Mouse (Mus musculus): ENCODE results near the gene Rassf7. TPM values are rescaled to one million over a fixed set of nuclear protein-coding genes. Genes with fewer than 3 reads are reported as not detected.

Rassf7 gene
- polyA plus RNA-seq, 1 experiment from 2014 or later, result 45.7 TPM

DNA sequence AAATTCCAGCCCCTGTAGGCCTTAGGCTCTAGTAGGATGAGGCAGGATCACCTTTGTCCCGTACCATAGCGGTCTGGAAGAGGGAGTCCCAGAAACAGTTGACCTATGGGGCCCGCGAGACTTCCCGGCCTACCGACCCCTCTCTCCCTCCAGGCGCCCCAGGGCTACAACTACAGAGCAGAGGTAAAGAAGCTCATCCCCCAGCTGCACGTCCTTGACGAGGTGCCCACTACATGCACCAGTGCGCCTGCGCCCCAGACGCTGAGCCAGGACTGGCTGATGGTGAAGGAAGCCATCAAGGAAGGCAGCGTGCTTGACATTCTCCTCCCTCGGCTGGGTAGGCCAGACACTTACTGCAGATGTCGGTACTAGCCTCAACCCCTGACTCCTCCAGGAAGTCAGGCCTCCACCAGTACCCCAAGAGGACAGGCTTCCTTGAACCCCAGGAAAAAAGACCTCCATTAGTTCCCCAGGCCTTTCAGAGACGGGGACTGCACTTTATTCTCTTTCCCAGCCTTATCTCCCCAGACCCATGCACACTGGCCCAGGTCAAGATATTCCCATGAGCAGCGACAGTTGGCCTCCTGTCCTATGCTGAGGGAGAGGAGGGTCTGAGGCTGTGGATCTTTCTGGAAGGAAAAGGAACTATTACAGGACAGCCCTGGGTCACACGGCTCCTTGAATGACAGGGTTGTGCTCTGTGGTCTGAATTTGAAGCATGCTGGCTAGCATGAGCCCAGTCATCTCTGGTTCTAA, 9.3 kb upstream of the Rassf7 start:
- H3K9ac ChIP-seq (ENCODE audit: low read length), result no peak overlapping the region
- H3K9me3 ChIP-seq (ENCODE audit: control insufficient read depth, low read length), result no peaks in the 10 kb centered on the region
- no peaks in the 10 kb centered on the region for H3K27me3 ChIP-seq (ENCODE audit: control insufficient read depth, insufficient read depth, low read length)
- no peak overlapping the region for H3K4me3 ChIP-seq (ENCODE audit: low read depth, low read length)
- no peaks in the 10 kb centered on the region for H3K4me1 ChIP-seq (ENCODE audit: control insufficient read depth, insufficient read depth, low read length)
- DNase-seq (ENCODE audit: low spot score) (no peak), ATAC-seq (ENCODE audit: insufficient read depth, low FRiP score, low TSS enrichment) (no peak)
- H3K4me2 ChIP-seq (ENCODE audit: low read depth), result no peak overlapping the region
- WGBS, result 91% methylated on average over 18 of the region's 18 CpGs
- H3K36me3 ChIP-seq (ENCODE audit: control insufficient read depth, insufficient read depth, low read length), result no peaks in the 10 kb centered on the region
- H3K27ac ChIP-seq (ENCODE audit: low read depth, low read length), result no peak overlapping the region

GRCm38 (mm10) chr7:141209526-141209925, 6.1 kb upstream of the Rassf7 start:
- 64% methylated on average over 3 of the region's 3 CpGs for WGBS
- no peak overlapping the region for H3K4me2 ChIP-seq (ENCODE audit: low read depth)
- no peaks in the 10 kb centered on the region for H3K9me3 ChIP-seq (ENCODE audit: control insufficient read depth, low read length)
- ATAC-seq (ENCODE audit: insufficient read depth, low FRiP score, low TSS enrichment) (no peak), DNase-seq (ENCODE audit: low spot score) (no peak)
- H3K36me3 ChIP-seq (ENCODE audit: control insufficient read depth, insufficient read depth, low read length), result no peaks in the 10 kb centered on the region
- no peak overlapping the region for H3K9ac ChIP-seq (ENCODE audit: low read length)
- H3K27ac ChIP-seq (ENCODE audit: low read depth, low read length), result no peak overlapping the region
- no peaks in the 10 kb centered on the region for H3K27me3 ChIP-seq (ENCODE audit: control insufficient read depth, insufficient read depth, low read length)
- H3K4me1 ChIP-seq (ENCODE audit: control insufficient read depth, insufficient read depth, low read length), result no peaks in the 10 kb centered on the region
- no peak overlapping the region for H3K4me3 ChIP-seq (ENCODE audit: low read depth, low read length)

- DNase-seq (ENCODE audit: low spot score) (no peak), ATAC-seq (ENCODE audit: insufficient read depth, low FRiP score, low TSS enrichment) (no peak)
- Histone ChIP-seq H3K9me3 (ENCODE audit: control insufficient read depth, low read length) (no peaks in the 10 kb centered on the region), H3K27me3 (ENCODE audit: control insufficient read depth, insufficient read depth, low read length) (no peaks in the 10 kb centered on the region), H3K36me3 (ENCODE audit: control insufficient read depth, insufficient read depth, low read length) (no peaks in the 10 kb centered on the region), H3K4me2 (ENCODE audit: low read depth) (no peak overlapping the region), H3K4me3 (ENCODE audit: low read depth, low read length) (no peak overlapping the region), H3K9ac (ENCODE audit: low read length) (no peak overlapping the region), H3K4me1 (ENCODE audit: control insufficient read depth, insufficient read depth, low read length) (no peaks in the 10 kb centered on the region; the same call in 1 of the 2 replicates), H3K27ac (ENCODE audit: low read depth, low read length) (no peak overlapping the region)
- WGBS, result 88% methylated on average over 12 of the region's 12 CpGs
Observed at GRCm38 (mm10) chr7:141210137-141210536, 5.5 kb upstream of the Rassf7 start.

DNA sequence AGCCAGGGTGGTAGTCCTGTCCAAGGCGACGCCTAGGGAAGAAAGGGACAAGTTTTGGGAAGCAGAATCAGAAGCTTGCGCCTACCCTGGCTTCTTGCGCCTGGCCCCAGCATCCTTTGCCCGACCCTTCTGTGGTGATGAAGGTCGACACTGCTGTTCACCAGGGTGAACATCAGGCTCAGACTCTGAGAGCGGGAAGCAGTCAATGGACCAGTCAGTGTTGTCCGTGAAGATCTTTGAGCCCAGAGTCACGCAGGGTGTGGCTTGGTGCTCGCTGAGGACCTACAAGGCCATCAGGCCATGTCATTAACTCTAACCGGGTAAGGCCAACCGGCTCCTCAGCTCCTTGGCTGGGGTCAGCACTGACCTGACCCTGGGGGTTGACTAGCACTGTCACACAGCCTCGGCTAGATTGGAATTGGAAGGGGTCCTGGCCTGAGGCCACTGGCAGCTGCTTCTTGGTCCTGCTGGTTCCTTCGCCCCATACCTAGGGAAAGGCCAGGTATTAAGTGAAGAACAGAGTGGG, 5.0 kb upstream of the Rassf7 start:
- Histone ChIP-seq H3K9ac (ENCODE audit: low read length) (no peak overlapping the region), H3K9me3 (ENCODE audit: control insufficient read depth, low read length) (no peaks in the 10 kb centered on the region), H3K4me3 (ENCODE audit: low read depth, low read length) (no peak overlapping the region), H3K4me1 (ENCODE audit: control insufficient read depth, insufficient read depth, low read length) (no peaks in the 10 kb centered on the region; the same call in 1 of the 2 replicates), H3K4me2 (ENCODE audit: low read depth) (no peak overlapping the region), H3K27ac (ENCODE audit: low read depth, low read length) (0 out of 2 replicates have a peak overlapping the region, but pooled peaks have one; percentile 8), H3K36me3 (ENCODE audit: control insufficient read depth, insufficient read depth, low read length) (no peaks in the 10 kb centered on the region), H3K27me3 (ENCODE audit: control insufficient read depth, insufficient read depth, low read length) (no peaks in the 10 kb centered on the region)
- WGBS, result 88% methylated on average over 14 of the region's 14 CpGs
- no peak for ATAC-seq (ENCODE audit: insufficient read depth, low FRiP score, low TSS enrichment)
- no peak for DNase-seq (ENCODE audit: low spot score)

- no peaks in the 10 kb centered on the region for H3K9me3 ChIP-seq (ENCODE audit: control insufficient read depth, low read length)
- no peak overlapping the region for H3K27ac ChIP-seq (ENCODE audit: low read depth, low read length)
- no peak overlapping the region for H3K4me3 ChIP-seq (ENCODE audit: low read depth, low read length)
- H3K4me2 ChIP-seq (ENCODE audit: low read depth), result no peak overlapping the region
- 75% methylated on average over 3 of the region's 3 CpGs for WGBS
- H3K4me1 ChIP-seq (ENCODE audit: control insufficient read depth, insufficient read depth, low read length), result peaks cover 11% of the 10 kb centered on the region
- DNase-seq (ENCODE audit: low spot score) (no peak), ATAC-seq (ENCODE audit: insufficient read depth, low FRiP score, low TSS enrichment) (no peak)
- no peak overlapping the region for H3K9ac ChIP-seq (ENCODE audit: low read length)
- H3K27me3 ChIP-seq (ENCODE audit: control insufficient read depth, insufficient read depth, low read length), result no peaks in the 10 kb centered on the region
- no peaks in the 10 kb centered on the region for H3K36me3 ChIP-seq (ENCODE audit: control insufficient read depth, insufficient read depth, low read length)
Observed at GRCm38 (mm10) chr7:141213133-141213532, 2.5 kb upstream of the Rassf7 start.

GRCm38 (mm10) chr7:141213605-141214235, 1.9 kb upstream of the Rassf7 start, which contains the start of gene Lmntd2:
Gene Lmntd2, minus strand, starts transcription at chr7:141214080.
- Histone ChIP-seq H3K27ac (ENCODE audit: low read depth, low read length) (peak within 1 kb of the TSS; percentile 95), H3K9ac (ENCODE audit: low read length) (peak within 1 kb of the TSS; percentile 75), H3K4me2 (ENCODE audit: low read depth) (peak within 1 kb of the TSS; percentile 80), H3K36me3 (ENCODE audit: control insufficient read depth, insufficient read depth, low read length) (no peaks in the 10 kb centered on the region; the same call in 1 of the 2 replicates), H3K4me1 (ENCODE audit: control insufficient read depth, insufficient read depth, low read length) (peaks cover 11% of the 10 kb centered on the region), H3K4me3 (ENCODE audit: low read depth, low read length) (peak within 1 kb of the TSS; percentile 70), H3K9me3 (ENCODE audit: control insufficient read depth, low read length) (no peaks in the 10 kb centered on the region), H3K27me3 (ENCODE audit: control insufficient read depth, insufficient read depth, low read length) (no peaks in the 10 kb centered on the region)
- 93% methylated on average over 11 of the region's 11 CpGs for WGBS
- ATAC-seq (ENCODE audit: insufficient read depth, low FRiP score, low TSS enrichment) (no peak), DNase-seq (ENCODE audit: low spot score) (no peak)

GRCm38 (mm10) chr7:141214310-141214709, 1.4 kb upstream of the Rassf7 start:
- H3K27me3 ChIP-seq (ENCODE audit: control insufficient read depth, insufficient read depth, low read length), result no peaks in the 10 kb centered on the region
- no peak for ATAC-seq (ENCODE audit: insufficient read depth, low FRiP score, low TSS enrichment)
- H3K36me3 ChIP-seq (ENCODE audit: control insufficient read depth, insufficient read depth, low read length), result no peaks in the 10 kb centered on the region; the same call in 1 of the 2 replicates
- H3K9me3 ChIP-seq (ENCODE audit: control insufficient read depth, low read length), result no peaks in the 10 kb centered on the region
- no peak for DNase-seq (ENCODE audit: low spot score)
- peaks cover 11% of the 10 kb centered on the region for H3K4me1 ChIP-seq (ENCODE audit: control insufficient read depth, insufficient read depth, low read length)
- 78% methylated on average over 3 of the region's 3 CpGs for WGBS
- peak overlapping the region; percentile 80 for H3K4me2 ChIP-seq (ENCODE audit: low read depth)
- H3K4me3 ChIP-seq (ENCODE audit: low read depth, low read length), result no peak overlapping the region
- no peak overlapping the region for H3K9ac ChIP-seq (ENCODE audit: low read length)
- peak overlapping the region; percentile 95; the same call in 1 of the 2 replicates for H3K27ac ChIP-seq (ENCODE audit: low read depth, low read length)

DNA sequence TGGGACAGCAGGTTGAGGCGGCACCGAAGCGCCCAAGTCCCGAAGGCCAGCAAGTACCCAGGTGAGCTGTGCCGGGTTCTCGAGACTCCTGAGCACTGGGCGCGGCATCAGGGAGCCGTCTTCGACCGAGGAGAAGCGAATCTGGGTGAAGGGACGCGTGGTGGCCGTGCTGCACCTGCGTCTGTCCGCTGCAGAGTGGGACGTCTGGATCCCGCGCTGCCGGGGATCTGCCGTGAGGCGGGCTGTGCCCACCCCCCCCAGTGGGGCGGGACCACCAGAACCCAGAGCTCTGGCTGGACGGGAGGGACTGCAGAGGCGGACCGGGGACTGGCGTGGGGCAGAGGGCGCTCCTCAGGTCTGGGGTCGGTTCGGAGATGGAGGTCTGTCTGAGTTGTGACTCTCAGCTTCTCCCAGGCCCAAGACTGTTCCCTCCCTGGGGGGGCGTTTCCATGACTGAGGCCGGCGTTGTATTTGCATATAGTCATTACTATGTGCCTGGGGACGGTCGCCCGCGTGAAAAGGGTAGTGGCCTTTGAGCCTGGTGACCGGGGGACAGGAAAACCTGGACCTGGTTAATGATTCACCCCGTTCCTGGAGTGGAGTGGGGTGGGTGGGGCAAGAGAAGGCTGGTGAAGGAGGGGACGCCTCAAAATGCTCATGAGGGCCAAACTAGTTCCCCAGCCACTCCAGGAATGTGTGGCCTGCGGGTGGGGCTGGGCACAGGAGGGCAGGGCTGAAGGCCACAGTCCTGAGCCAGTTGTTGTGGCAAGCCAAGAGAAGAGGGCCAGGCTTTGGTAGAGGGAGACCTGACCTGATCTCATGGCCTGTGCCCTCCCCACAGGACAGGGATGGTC, 447 bp downstream of the Rassf7 start:
- Histone ChIP-seq H3K27me3 (ENCODE audit: control insufficient read depth, insufficient read depth, low read length) (no peaks in the 10 kb centered on the region), H3K27ac (ENCODE audit: low read depth, low read length) (peak overlapping the region; percentile 95), H3K36me3 (ENCODE audit: control insufficient read depth, insufficient read depth, low read length) (no peaks in the 10 kb centered on the region; the same call in 1 of the 2 replicates), H3K4me2 (ENCODE audit: low read depth) (peak overlapping the region; percentile 80), H3K9me3 (ENCODE audit: control insufficient read depth, low read length) (no peaks in the 10 kb centered on the region), H3K4me1 (ENCODE audit: control insufficient read depth, insufficient read depth, low read length) (peaks cover 14% of the 10 kb centered on the region), H3K4me3 (ENCODE audit: low read depth, low read length) (peak overlapping the region; percentile 70), H3K9ac (ENCODE audit: low read length) (peak overlapping the region; percentile 75)
- WGBS, result under 1% methylated on average over 37 of the region's 42 CpGs
- ATAC-seq (ENCODE audit: insufficient read depth, low FRiP score, low TSS enrichment) (peak; percentile 58), DNase-seq (ENCODE audit: low spot score) (no peak)
